Mouse (Mus musculus): Measurements from ENCODE around the gene Hspa12a.

DNA sequence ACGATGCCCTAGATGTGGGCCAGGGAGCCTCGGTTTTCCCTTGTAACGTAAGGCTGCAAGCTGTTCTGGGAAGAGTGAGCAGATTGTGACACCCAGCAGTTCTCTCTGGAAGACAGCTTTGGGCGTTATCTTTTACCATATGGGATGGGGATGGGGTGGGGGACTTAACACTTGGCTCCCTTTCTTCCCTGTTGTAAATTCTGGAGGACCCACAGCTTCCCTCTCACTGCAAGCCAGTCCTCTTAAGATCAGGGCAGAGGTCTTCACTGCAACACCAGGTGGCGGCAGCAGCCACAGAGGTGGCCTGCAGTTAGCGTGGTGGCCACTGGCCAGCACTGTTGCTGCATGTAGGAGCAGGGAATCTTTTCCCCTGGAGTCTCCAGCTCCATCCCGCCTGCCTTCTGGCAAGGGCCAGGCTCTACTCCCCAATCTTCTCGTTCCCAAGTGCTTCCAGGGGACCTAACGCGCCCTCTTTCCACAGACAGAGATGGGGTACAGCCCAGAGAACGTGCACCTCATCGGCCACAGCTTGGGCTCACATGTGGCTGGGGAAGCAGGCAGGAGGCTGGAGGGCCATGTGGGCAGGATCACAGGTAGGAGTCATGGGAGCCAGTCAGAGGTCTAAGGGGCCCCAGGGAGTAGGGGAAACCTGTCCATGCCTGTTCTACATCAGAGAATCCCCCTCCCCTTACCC is 180.5 kb downstream of the Hspa12a start:
- TF ChIP-seq CTCF (IDR thresholded peaks at IDR 0.05; ENCODE audit: extremely low read depth, insufficient read depth, insufficient read length, insufficient replicate concordance) (0 out of 2 replicates have a peak, but pooled peaks have one; percentile 4), POLR2A (IDR thresholded peaks at IDR 0.05; ENCODE audit: low read depth, low read length) (no peak)

Measured in spleen, adult 2 months (tissue).